Mouse (Mus musculus): ENCODE data around the gene Med12l.

GRCm38 (mm10) chr3:59092702-59093101 lies 87.1 kb downstream of the Med12l start:
- no peak for TF ChIP-seq FLI1 (IDR thresholded peaks at IDR 0.05; ENCODE audit: low read length)
- TF ChIP-seq GATA1 (IDR thresholded peaks at IDR 0.05; ENCODE audit: borderline replicate concordance, low read length), result no peak
